Mouse (Mus musculus) heart, postnatal 0 days (tissue): Measurements from ENCODE around the gene Atp1a4. TPM values are rescaled to one million over a fixed set of nuclear protein-coding genes. Genes with fewer than 3 reads are reported as not detected.

Experiments used
- ATAC-seq: fragments of 200-750 bp; cut with Nextera tagmentation; 2 replicates; pipeline ENCODE4 v1.8.0; 2017; ENCODE audit warnings: low read depth, moderate number of reproducible peaks, moderate library complexity; ENCODE audit not compliant: insufficient read depth
- DNase-seq: peaks from one replicate; pipeline ENCODE4 v3.0.0-alpha.2; 2016; ENCODE audit warnings: low spot score
- H3K27ac ChIP-seq: fragments of 300-500 bp; sonication (generic); 2 replicates; pipeline ENCODE4 v1.5.1; 2014; ENCODE audit warnings: low read depth, mild to moderate bottlenecking
- H3K27me3 ChIP-seq: fragments of 300-500 bp; sonication (generic); 2 replicates; pipeline ENCODE4 v1.6.1; 2014; ENCODE audit warnings: low read length, mixed read lengths; ENCODE audit not compliant: control insufficient read depth, insufficient read depth
- H3K36me3 ChIP-seq: fragments of 300-500 bp; sonication (generic); replicated peaks from 2 replicates; pipeline ENCODE4 v1.6.1; 2014; ENCODE audit warnings: low read length, mixed read lengths; ENCODE audit not compliant: control insufficient read depth, insufficient read depth
- H3K4me1 ChIP-seq: fragments of 300-500 bp; sonication (generic); 2 replicates; pipeline ENCODE4 v1.6.1; 2014; ENCODE audit warnings: antibody characterized with exemption; ENCODE audit not compliant: control insufficient read depth, insufficient read depth
- H3K4me2 ChIP-seq: fragments of 300-500 bp; sonication (generic); 2 replicates; pipeline ENCODE4 v1.6.1; 2014; ENCODE audit warnings: low read depth, mild to moderate bottlenecking, low read length, moderate library complexity
- H3K4me3 ChIP-seq: fragments of 300-500 bp; sonication (generic); 2 replicates; pipeline ENCODE4 v1.5.1; 2014; ENCODE audit warnings: low read depth, low read length
- H3K9ac ChIP-seq: fragments of 300-500 bp; sonication (generic); replicated peaks from 2 replicates; pipeline ENCODE4 v1.6.1; 2014; ENCODE audit warnings: low read depth, low read length, mixed read lengths
- H3K9me3 ChIP-seq: fragments of 300-500 bp; sonication (generic); replicated peaks from 2 replicates; pipeline ENCODE4 v1.6.1; 2016; ENCODE audit warnings: low read length; ENCODE audit not compliant: control insufficient read depth
- CTCF ChIP-seq: IDR thresholded peaks from 2 replicates; pipeline ENCODE4 v1.5.1; 2016; ENCODE audit warnings: antibody characterized with exemption, control low read depth, low read depth
- EP300 ChIP-seq: IDR thresholded peaks from 2 replicates; pipeline ENCODE4 v1.6.1; 2016; ENCODE audit warnings: antibody characterized with exemption, low read depth
- WGBS: fragments of 180-500 bp; shearing (Covaris S2); extraction: QIAGEN DNeasy Blood & Tissue Kit; methylation state at CpG from one replicate; pipeline ENCODE4 v1.1.7; 2014; 5-methylcytosine and 5-hydroxymethylcytosine counted together
- polyA plus RNA-seq: library from polyadenylated mRNA; unstranded; fragments of >200 nt; fragmentation: Nextera tagmentation; extraction: Ambion mirVana; gene quantifications from 2 replicates; pipeline ENCODE4 v1.2.1, GENCODE M21; 2015
- total RNA-seq: library from RNA; depleted of rRNA; stranded (reverse); fragments of >200 nt; gene quantifications from 2 replicates; pipeline ENCODE4 v1.2.3, GENCODE M21; 2014; ENCODE audit warnings: low replicate concordance; rRNA removed

Gene Atp1a4
- total and polyA plus RNA-seq, 2 experiments from 2014 or later: 0.07 TPM; not detected in 1

DNA sequence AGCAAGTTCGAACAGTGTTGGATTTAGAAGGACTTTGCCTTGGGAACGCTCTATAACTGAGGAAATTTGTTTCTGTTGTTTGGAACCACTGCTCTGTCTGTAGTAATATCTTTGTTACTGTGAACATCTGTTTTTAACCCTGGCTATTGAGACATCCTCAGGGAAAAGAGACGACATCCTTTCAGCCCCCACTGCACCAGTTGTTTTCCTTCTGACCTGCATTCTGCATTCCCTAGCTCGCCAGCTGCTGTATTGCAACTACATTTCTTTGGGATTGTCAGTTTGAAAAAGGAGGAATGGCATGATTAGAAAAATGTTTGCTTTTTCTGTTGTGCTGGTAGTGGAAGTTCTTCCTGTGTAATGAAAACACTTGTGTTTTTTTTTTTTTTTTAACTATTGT lies 77.3 kb downstream of the Atp1a4 start:
- 64% methylated on average over 4 of the region's 4 CpGs for WGBS
- Histone ChIP-seq H3K4me1 (no peaks in the 10 kb centered on the region), H3K4me2 (no peak overlapping the region), H3K9me3 (no peaks in the 10 kb centered on the region), H3K4me3 (no peak overlapping the region), H3K9ac (no peak overlapping the region), H3K36me3 (peaks cover 73% of the 10 kb centered on the region), H3K27me3 (no peaks in the 10 kb centered on the region), H3K27ac (no peak overlapping the region)
- DNase-seq: no peak
- no peak for ATAC-seq
- TF ChIP-seq CTCF: no peak
- TF ChIP-seq EP300: no peak

DNA sequence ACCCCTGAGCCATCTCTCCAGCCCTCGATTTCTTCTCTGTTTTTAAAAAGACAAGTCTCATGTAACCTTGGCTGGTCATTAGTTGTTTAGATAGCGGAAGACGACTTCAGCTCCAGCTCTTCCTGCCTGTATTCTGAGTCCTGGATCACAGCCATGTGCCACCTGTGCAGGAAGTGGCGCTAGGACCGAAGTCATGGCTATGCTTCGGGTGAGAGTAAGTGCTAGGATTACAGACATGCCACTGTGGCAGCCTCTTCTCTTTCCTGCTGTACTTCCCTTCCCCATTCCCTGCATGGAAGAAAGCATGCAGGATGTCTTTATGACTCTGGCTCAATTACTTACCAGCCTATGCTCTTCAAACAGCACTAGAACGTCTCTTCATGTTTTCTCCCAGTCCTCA lies 79.1 kb downstream of the Atp1a4 start:
- Histone ChIP-seq H3K9me3 (no peaks in the 10 kb centered on the region), H3K4me2 (no peak overlapping the region), H3K9ac (no peak overlapping the region), H3K36me3 (peaks cover 76% of the 10 kb centered on the region), H3K27ac (no peak overlapping the region), H3K4me3 (no peak overlapping the region), H3K4me1 (no peaks in the 10 kb centered on the region), H3K27me3 (no peaks in the 10 kb centered on the region)
- ATAC-seq (no peak), DNase-seq (no peak)
- WGBS: 47% methylated on average over 7 of the region's 7 CpGs
- TF ChIP-seq EP300 (no peak), CTCF (no peak)

DNA sequence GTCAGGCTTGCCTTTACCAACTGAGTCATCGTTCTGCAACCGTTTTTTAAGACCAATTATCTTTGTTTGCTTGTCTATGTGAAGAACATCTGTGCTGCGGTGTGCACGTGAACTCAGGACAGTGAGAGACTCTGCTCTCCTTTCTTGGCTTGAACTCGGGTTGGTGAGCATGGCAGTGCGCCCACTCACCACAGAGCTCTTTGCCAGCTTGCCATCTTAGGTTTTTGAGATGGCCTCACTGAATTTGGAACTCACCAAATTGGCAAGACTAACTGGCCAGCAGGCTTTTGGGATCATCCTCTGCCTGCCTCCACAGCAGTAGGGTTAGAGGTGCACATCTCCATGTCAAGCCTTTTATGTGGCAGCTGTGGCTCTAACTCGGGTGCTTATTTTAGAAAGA lies 80.4 kb downstream of the Atp1a4 start:
- 80% methylated on average over 7 of the region's 7 CpGs for WGBS
- Histone ChIP-seq H3K27me3 (no peaks in the 10 kb centered on the region), H3K4me3 (no peak overlapping the region), H3K36me3 (peaks cover 84% of the 10 kb centered on the region), H3K4me1 (no peaks in the 10 kb centered on the region), H3K27ac (no peak overlapping the region), H3K9ac (no peak overlapping the region; the same call in 1 of the 2 replicates), H3K4me2 (no peak overlapping the region), H3K9me3 (no peaks in the 10 kb centered on the region)
- TF ChIP-seq EP300: no peak
- TF ChIP-seq CTCF: no peak
- DNase-seq (no peak), ATAC-seq (no peak)

Other genes starting within 250 kb of the Atp1a4 start
- gene Vangl2, start 230.0 kb downstream of the Atp1a4 start, total RNA-seq: 11.2 and 11.4 TPM in 2 replicates
- gene Vangl2, start 230.0 kb downstream of the Atp1a4 start, polyA plus RNA-seq: 4.7 and 5.2 TPM in 2 replicates
- not detected in 2 replicates for gene Nhlh1, start 200.8 kb downstream of the Atp1a4 start, total RNA-seq
- gene Nhlh1, start 200.8 kb downstream of the Atp1a4 start, polyA plus RNA-seq: not detected in 2 replicates
- 148 and 174 TPM in 2 replicates for gene Copa, start 175.9 kb downstream of the Atp1a4 start, total RNA-seq
- gene Copa, start 175.9 kb downstream of the Atp1a4 start, polyA plus RNA-seq: 101 and 102 TPM in 2 replicates
- gene Ncstn, start 175.6 kb downstream of the Atp1a4 start, total RNA-seq: 53.4 and 87.3 TPM in 2 replicates
- gene Ncstn, start 175.6 kb downstream of the Atp1a4 start, polyA plus RNA-seq: 63.9 and 68.1 TPM in 2 replicates
- gene Pex19, start 131.7 kb downstream of the Atp1a4 start, total RNA-seq: 157 and 250 TPM in 2 replicates
- gene Pex19, start 131.7 kb downstream of the Atp1a4 start, polyA plus RNA-seq: 155 and 161 TPM in 2 replicates
- gene Dcaf8, start 110.3 kb downstream of the Atp1a4 start, total RNA-seq: 119 and 129 TPM in 2 replicates
- 116 and 119 TPM in 2 replicates for gene Dcaf8, start 110.3 kb downstream of the Atp1a4 start, polyA plus RNA-seq
- 78.3 and 105 TPM in 2 replicates for gene Pea15a, start 51.6 kb downstream of the Atp1a4 start, total RNA-seq
- 99.2 and 99.3 TPM in 2 replicates for gene Pea15a, start 51.6 kb downstream of the Atp1a4 start, polyA plus RNA-seq
- gene Casq1, start 38.5 kb downstream of the Atp1a4 start, total RNA-seq: 61.2 and 68.0 TPM in 2 replicates
- gene Casq1, start 38.5 kb downstream of the Atp1a4 start, polyA plus RNA-seq: 60.3 and 65.0 TPM in 2 replicates
- 22.1 and 30.8 TPM in 2 replicates for gene Igsf8, start 3.2 kb upstream of the Atp1a4 start, total RNA-seq
- gene Igsf8, start 3.2 kb upstream of the Atp1a4 start, polyA plus RNA-seq: 11.4 and 12.6 TPM in 2 replicates
- 130 and 131 TPM in 2 replicates for gene Atp1a2, start 39.6 kb upstream of the Atp1a4 start, total RNA-seq
- gene Atp1a2, start 39.6 kb upstream of the Atp1a4 start, polyA plus RNA-seq: 27.1 and 29.0 TPM in 2 replicates
- gene Kcnj9, start 70.9 kb upstream of the Atp1a4 start, total RNA-seq: not detected in 2 replicates
- not detected in 2 replicates for gene Kcnj9, start 70.9 kb upstream of the Atp1a4 start, polyA plus RNA-seq
- not detected in 2 replicates for gene Kcnj10, start 82.8 kb upstream of the Atp1a4 start, total RNA-seq
- 0.03 TPM in 1 of 2 replicates, not detected in the other for gene Kcnj10, start 82.8 kb upstream of the Atp1a4 start, polyA plus RNA-seq
- gene Pigm, start 118.1 kb upstream of the Atp1a4 start, total RNA-seq: 13.8 and 14.8 TPM in 2 replicates
- 2.1 and 2.2 TPM in 2 replicates for gene Pigm, start 118.1 kb upstream of the Atp1a4 start, polyA plus RNA-seq
- 1.9 and 5.8 TPM in 2 replicates for gene Slamf9, start 216.9 kb upstream of the Atp1a4 start, total RNA-seq
- gene Slamf9, start 216.9 kb upstream of the Atp1a4 start, polyA plus RNA-seq: 1.6 and 2.0 TPM in 2 replicates
- 3.2 and 15.5 TPM in 2 replicates for gene Igsf9, start 223.4 kb upstream of the Atp1a4 start, total RNA-seq
- gene Igsf9, start 223.4 kb upstream of the Atp1a4 start, polyA plus RNA-seq: 0.75 and 0.78 TPM in 2 replicates
- gene Tagln2, start 241.6 kb upstream of the Atp1a4 start, total RNA-seq: 235 and 276 TPM in 2 replicates
- 203 and 209 TPM in 2 replicates for gene Tagln2, start 241.6 kb upstream of the Atp1a4 start, polyA plus RNA-seq